Mouse (Mus musculus) embryonic fibroblast, embryonic 13.5 days (primary cell): ENCODE measurements around the gene Olfr292. TPM values are rescaled to one million over a fixed set of nuclear protein-coding genes. Genes with fewer than 3 reads are reported as not detected.

Source experiments
- H3K27ac ChIP-seq: 2 replicates; pipeline ENCODE4 v1.5.1; 2012; ENCODE audit warnings: low read length, control low read depth, inconsistent platforms; ENCODE audit not compliant: insufficient read depth
- H3K4me1 ChIP-seq: 2 replicates; pipeline ENCODE4 v1.6.1; 2011; ENCODE audit warnings: low read length; ENCODE audit not compliant: control insufficient read depth, insufficient read depth
- H3K4me3 ChIP-seq: 2 replicates; pipeline ENCODE4 v1.5.1; 2011; ENCODE audit warnings: mild to moderate bottlenecking, control low read depth, low read length; ENCODE audit not compliant: insufficient read depth
- CTCF ChIP-seq: IDR thresholded peaks from 2 replicates; pipeline ENCODE4 v1.5.1; 2011; ENCODE audit warnings: mild to moderate bottlenecking, control low read depth, low read length, moderate library complexity, borderline replicate concordance; ENCODE audit not compliant: insufficient read depth
- POLR2A ChIP-seq: IDR thresholded peaks from 2 replicates; pipeline ENCODE4 v1.6.1; 2011; ENCODE audit warnings: low read depth, mild to moderate bottlenecking, control low read depth, low read length, moderate library complexity
- polyA plus RNA-seq: library from polyadenylated mRNA; stranded (reverse); fragments of >200 nt; gene quantifications from 2 replicates; pipeline ENCODE4 v1.2.4, GENCODE M21; 2011; ENCODE audit warnings: low read depth; ENCODE audit not compliant: missing spikeins, insufficient read length

Gene Olfr292
- polyA plus RNA-seq: not detected in 2 replicates

- Histone ChIP-seq H3K4me1 (no peaks in the 10 kb centered on the region), H3K27ac (no peak within 1 kb of the TSS)
- TF ChIP-seq POLR2A (no peak), CTCF (no peak)
These were observed at the start of gene Olfr292 for GRCm38 (mm10) chr7:86688030-86688429. Olfr292 (plus strand) TSS chr7:86688330.

DNA sequence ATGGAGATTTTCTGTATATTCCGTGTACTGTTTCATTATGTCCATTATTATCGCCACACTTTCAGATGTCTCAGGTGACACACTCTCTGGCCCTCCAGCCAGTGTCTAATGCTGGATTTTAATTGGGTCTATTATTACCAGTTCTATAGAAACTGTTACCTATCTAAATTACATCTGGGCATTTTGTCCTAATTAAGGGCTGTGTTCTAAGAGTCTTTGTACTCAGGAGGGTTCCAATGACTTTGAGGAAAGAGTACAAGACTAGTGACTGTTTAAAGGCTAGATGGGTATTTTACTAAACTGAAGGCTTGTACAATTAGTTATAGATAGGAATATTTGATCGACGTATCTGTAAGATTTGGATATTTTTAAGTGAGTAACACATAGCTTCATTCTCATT lies 39.4 kb upstream of the Olfr292 start, which contains the start of gene Olfr293:
TSS of gene Olfr293 (plus strand) at position 301 of the 400 bp plus-strand sequence.
- Histone ChIP-seq H3K4me1 (no peaks in the 10 kb centered on the region), H3K4me3 (no peak within 1 kb of the TSS), H3K27ac (no peak within 1 kb of the TSS)
- TF ChIP-seq CTCF (no peak), POLR2A (no peak)

More at GRCm38 (mm10) chr7:86688030-86688429, at the start of gene Olfr292:
- H3K4me3 ChIP-seq: no peak within 1 kb of the TSS

DNA sequence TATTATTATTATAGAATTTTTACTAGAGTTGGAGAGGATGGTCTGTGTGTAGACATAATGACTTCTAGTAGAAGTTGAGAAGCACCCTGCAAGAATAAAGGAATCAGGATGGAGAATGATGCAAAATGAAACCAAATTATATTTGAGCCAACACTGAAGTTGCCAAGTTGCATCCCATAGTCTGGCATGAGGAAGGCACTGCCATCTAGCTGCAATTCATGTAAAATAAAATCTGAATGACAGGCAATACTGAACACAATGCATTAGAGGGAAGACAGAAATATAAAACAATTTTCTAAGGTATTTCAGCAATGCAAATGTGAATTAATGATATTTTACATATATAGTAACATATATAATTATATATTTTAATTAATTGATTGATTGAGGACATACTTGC lies 36.9 kb downstream of the Olfr292 start:
- Histone ChIP-seq H3K4me3 (no peak overlapping the region), H3K4me1 (no peaks in the 10 kb centered on the region), H3K27ac (no peak overlapping the region)
- TF ChIP-seq CTCF: no peak
- no peak for TF ChIP-seq POLR2A

Other genes with a start within 250 kb of the Olfr292 start
- not detected in 2 replicates for gene Olfr299, start 228.4 kb upstream of the Olfr292 start, polyA plus RNA-seq
- not detected in 2 replicates for gene Olfr298, start 195.8 kb upstream of the Olfr292 start, polyA plus RNA-seq
- gene Olfr297, start 168.4 kb upstream of the Olfr292 start, polyA plus RNA-seq: not detected in 2 replicates
- not detected in 2 replicates for gene Olfr295, start 104.5 kb upstream of the Olfr292 start, polyA plus RNA-seq
- not detected in 2 replicates for gene Olfr294, start 71.7 kb upstream of the Olfr292 start, polyA plus RNA-seq
- gene Olfr293, start 39.3 kb upstream of the Olfr292 start, polyA plus RNA-seq: not detected in 2 replicates
- gene Folh1, start 87.6 kb downstream of the Olfr292 start, polyA plus RNA-seq: 0.25 TPM in 1 of 2 replicates, not detected in the other
- gene Vmn2r77, start 106.7 kb downstream of the Olfr292 start, polyA plus RNA-seq: not detected in 2 replicates
- not detected in 2 replicates for gene Vmn2r78, start 226.8 kb downstream of the Olfr292 start, polyA plus RNA-seq